Mouse (Mus musculus) c-Kit-positive CD71-negative TER-119-negative erythroid progenitor cells, embryonic 14.5 days (primary cell): ENCODE measurements around the gene Eif2b5.
"Not testable (repeated sequence)": the region's sequence is repeated elsewhere in the genome, so short reads cannot be mapped to it uniquely, and the experiment has no call there.

ENCODE experiments used
- DNase-seq: peaks from one replicate; pipeline ENCODE4 v3.0.0-alpha.2; 2013; ENCODE audit warnings: low read depth

Eif2b5 gene

DNA sequence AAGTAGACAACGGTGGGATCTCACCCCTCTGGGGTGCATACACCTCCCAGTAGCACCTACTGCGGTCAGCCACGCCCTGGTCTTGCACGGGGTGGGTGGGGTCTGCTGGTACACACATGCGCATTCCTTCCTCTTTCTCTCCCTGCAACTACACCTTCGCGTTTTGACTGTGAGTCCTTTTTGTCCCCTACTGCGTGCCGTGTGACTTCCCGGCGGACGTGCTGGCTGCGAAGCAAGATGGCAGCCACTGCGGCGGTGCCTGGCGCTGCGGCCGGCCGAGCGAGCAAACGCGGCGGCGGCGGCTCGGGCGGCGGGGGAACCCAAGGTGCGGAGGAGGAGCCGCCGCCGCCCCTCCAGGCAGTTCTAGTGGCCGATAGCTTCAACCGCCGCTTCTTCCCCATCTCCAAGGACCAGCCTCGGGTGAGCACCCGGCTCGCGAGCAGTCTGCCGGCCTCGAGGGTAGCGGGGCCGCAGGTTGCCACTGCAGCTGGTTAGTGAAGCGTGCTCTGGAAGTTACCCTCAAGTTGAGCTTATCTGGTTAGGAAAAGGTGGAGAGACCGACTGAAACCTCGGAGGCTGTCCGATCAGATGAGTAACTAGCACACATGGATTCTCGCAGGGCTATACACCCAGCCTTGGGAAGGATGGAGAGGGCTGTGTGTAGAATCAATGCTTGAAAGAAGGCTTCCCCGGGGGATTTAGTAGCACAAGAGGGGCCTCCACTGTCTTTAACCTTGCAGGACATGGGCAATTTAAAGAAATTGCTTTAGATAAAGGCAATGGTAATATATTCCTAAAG is at the start of gene Eif2b5:
TSS of gene Eif2b5 (plus strand) at position 141 of the 799 bp plus-strand sequence.
- DNase-seq, result peak; percentile 83

DNA sequence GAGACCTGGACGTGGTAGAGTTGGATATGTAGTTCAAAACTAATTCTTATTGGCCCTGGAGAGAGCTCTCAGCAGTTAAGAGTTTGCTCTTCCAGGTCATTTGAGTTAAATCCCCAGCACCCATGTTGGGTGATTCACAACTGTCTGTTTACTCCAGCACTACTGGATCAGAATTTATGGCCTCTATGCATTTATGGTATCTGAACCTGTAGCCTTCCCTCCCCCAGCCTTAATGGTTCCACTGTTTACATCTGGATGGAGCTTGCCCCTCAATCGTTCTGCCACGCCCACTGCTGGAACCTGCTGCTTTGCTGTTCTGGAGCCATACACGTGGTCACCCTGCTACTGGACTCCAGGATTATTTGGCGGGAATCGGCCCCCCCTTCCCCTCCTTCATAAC is 46.8 kb upstream of the Eif2b5 start:
- no peak for DNase-seq

DNA sequence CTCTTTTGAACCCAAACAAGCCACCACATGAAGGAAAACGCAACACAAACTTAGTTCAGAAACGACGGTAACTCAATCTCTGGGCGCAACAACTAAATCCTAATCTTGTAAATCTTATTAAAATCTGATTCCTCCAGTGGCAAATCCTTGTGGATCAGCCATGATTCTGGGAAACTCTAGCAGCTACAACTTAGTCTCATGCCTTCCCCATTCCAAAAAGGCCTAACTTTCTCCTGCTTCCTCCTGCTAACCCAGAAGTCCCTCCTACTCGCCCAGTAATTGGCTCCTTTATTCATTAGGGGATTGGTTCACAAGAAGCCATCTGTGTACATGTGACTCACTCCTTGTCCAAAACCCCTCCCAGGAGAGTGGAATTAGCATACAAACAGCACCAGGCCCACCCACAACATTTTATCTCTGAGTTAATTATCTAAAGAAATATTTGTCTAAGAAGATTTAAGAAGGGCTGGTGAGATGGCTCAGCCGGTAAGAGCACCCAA is 44.4 kb upstream of the Eif2b5 start:
- no peak for DNase-seq

DNA sequence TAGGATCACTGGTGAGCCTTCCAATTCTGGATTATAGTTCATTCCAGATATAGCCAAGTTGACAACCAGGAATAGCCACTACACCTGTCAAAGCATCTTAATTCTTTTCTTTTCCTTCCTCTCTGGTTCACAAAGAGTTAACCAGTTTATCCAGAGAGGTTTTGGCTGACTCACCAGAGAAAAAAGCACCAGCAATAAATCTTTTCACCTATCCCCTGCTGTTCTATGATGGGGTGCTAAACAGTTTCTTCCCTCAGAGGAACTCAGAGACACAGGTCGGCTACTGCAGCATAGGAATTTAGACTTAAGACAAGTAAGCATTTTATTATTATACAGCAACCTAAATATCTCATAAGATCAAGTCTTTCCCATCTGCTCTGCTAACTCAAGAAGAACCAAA is 42.5 kb upstream of the Eif2b5 start:
- DNase-seq, result no peak

DNA sequence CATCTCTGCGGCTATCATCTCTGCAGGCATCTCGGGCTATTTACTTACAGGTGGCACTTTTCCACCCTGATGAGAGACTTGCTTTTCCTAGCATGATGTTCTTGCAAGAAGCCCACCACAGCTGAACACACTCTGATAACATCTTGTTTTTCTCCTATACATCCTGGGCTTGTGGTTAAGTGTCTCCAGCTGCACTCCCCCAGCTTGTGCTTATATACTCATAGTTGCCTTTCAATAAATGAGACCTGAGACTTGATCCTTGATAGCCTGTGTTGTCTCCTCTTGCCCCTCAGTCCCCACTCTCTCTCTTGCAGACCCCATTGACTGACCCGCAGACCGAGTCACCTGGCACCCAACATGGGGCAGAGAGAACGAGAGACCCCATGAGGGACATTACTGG is 39.9 kb upstream of the Eif2b5 start:
- DNase-seq, result not testable (repeated sequence)

DNA sequence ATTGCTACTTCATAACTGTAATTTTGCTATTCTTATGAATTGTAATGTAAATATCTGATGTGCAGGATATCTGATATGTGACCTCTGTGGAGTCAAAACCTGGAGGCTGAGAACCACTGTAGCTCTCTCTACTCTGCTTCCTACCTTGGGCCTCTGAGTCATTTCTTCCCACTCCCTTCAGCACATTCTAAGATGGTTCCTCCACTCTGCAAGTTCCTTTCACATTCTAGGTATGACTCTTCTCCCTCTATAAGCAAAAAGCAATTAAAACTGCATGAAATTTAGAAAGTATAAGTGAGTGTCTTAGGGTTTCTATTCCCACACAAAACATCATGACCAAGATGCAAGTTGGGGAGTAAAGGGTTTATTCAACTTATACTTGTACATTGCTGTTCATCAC is 33.9 kb upstream of the Eif2b5 start:
- no peak for DNase-seq

DNA sequence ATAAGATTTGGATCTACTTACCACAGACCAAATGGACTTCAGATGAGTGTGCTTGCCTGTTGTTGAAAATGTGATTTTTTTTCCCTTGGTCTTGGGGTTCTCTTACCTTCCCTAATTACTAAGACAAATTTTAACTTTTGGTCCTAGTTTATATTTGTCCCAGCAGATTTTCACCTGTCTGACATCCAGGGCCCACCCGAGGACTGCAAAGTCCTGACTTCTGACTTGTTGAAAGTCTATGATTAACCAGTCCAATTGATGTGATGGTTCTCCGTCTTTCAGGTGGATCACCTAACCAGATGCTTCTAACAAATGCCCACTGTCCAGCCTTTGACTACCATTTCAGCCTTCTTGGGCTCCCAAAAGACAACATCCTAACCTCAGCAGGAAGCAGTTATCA is 27.6 kb upstream of the Eif2b5 start:
- DNase-seq, result no peak

DNA sequence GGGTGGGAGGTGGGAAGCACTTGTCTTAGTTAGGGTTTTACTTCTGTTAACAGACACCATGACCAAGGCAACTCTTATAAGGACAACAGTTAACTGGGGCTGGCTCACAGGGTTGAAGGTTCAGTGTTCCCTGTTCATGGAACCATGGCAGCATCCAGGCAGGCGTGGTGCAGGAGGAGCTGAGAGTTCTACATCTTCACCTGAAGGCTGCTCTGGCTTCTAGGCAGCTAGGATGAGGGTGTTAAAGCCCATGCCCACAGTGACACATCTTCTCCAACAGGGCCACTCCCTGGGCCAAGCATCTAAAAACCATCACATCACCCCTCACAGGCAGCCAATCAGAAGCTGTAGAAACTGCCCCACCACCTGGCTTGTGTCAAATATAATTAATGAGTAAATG is 26.9 kb upstream of the Eif2b5 start:
- DNase-seq, result no peak

DNA sequence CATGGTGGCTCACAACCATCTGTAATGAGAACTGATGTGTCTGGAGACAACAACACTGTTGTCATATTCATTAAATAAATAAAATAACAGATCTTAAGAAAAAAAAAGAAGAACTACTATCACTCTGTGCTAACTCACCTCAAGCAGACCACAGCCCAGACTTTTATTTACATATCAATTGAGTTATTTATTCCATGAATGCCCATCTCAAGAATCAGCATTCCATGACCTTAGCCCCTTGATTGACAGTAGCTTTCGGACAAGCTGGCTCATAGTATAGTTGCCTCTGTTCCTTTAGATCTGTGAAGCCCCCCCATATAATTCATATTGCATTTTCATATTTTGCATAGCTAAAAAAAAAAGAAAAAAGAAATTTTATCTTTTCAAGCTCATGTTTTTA is 24.9 kb upstream of the Eif2b5 start:
- no peak for DNase-seq

- no peak for DNase-seq
Observed at GRCm38 (mm10) chr16:20474211-20474610, 24.4 kb upstream of the Eif2b5 start.

- DNase-seq, result no peak
Observed at GRCm38 (mm10) chr16:20474786-20475185, 23.8 kb upstream of the Eif2b5 start.

- no peak for DNase-seq
Observed at GRCm38 (mm10) chr16:20475335-20475734, 23.3 kb upstream of the Eif2b5 start.

DNA sequence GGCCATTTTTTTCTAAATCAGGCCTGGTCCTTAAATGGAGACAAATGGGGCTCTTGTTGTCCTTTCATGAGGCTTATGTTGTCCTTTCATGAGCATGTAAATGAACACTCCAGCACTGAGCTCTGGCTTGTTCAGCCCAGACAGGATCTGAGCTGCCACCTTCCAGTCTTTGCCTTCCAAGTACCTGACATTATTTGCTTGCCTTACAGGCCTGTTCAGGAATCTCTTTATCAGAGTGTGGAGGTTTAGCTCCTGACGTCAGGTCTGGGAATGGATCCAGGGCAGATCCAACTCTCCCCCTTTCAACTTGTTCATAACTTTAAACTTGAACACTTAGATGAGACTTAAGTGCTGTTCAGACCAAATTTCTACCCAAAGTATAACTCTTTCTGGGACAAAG is 21.8 kb upstream of the Eif2b5 start:
- DNase-seq, result no peak

DNA sequence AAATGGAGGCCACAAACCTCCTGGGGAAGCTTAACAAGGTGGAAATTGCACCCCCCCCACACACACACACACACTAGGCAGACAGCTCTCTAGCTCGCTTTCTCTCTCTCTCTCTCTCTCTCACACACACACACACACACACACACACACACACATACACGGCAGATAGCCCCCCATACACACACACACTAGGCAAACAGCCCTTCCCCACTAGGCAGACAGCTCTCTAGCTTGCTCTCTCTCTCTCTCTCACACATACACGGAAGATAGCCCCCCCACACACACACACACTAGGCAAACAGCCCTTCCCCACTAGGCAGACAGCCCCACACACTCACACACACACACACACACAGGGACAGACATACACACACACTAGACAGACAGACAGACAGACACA is 21.3 kb upstream of the Eif2b5 start:
- DNase-seq, result no peak

GRCm38 (mm10) chr16:20478504-20478903 is 20.1 kb upstream of the Eif2b5 start:
- DNase-seq, result no peak

DNA sequence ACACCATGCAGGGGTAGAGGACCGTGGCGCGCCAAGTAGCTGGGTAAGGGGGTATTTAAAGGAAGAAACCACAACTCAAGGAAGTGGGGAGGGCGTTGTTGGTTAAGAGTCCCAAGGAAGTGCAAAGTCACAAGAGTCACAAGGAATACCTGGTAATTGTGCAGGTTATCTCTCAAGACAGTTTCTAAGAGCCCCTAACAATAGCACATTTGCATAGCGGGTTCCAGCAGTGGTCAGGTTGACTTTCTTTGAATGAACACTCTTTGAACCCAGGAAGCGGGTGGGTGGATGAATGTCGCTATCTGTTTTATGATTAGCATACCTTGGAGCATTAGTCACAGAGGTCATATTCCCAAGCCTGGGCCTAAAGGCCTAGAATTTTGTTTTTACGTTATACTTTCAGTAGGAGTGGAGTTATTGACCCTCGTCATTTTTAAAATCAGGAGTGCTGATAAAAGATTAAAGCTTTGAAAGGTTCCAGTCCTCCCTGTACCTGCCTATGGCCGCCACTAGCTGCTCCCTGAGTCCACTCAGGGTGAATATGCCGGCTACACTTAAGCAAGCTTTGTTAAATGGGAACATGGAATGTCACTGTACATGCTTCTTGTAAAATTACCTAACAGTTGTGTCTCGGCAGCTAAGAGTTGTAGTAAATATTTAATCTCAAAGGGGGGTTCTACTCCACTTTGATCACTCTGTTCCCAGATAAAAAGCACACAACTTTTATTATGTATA is 19.4 kb upstream of the Eif2b5 start:
- not testable (repeated sequence) for DNase-seq

DNA sequence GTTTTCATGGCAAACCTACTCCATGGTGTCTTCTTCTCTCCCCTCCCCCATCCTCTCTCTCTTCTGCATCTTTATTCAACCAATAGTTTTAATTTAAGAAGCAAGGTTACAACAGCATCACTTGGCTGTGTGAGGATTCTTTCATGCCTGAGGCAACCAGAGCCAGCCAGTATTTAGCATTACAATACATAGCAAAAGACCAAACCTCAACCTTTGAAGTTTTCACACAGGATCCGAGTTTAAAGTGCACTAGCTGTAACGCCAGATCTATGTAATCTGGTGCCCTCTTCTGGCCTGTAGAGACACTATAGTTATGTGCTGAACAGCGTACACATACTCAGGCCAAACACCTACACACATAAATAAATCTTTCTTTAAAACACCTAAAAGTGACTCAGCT is 18.5 kb upstream of the Eif2b5 start:
- no peak for DNase-seq

DNA sequence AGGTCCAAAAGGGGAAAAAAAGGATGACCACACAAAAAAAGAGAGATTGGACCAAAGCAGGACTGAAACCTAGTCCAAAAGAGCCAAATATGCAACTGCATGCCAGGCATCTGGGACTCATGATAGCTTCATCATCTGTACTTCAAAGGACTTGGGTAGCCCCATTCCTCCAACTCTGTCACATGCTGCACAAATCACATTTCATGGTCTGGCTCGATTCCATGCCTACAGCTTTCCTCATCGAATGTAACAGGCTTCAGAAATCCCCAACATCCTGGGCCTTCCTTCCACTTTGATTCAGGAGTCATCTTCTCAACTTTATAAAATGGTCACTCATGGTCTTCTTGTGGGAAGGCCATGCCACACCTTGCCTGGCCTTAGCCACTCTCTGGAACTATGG is 16.9 kb upstream of the Eif2b5 start:
- DNase-seq, result no peak

DNA sequence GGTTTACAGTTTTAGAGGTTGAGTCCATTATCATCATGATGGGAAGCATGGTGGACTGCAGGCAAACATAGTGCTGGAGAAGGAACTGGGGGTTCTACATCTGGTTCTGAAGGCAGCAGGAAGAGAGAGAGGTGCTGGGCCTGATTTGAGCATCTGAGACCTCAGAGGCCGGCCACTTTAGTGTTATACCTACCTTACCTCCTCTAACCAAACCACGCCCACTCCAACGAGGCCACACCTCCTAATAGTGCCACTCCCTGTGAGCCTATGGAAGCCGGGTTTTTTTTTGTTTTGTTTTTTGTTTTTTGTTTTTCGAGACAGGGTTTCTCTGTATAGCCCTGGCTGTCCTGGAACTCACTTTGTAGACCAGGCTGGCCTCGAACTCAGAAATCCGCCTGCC is 14.9 kb upstream of the Eif2b5 start:
- DNase-seq, result not testable (repeated sequence)

GRCm38 (mm10) chr16:20485061-20485460 is 13.6 kb upstream of the Eif2b5 start:
- DNase-seq, result no peak

DNA sequence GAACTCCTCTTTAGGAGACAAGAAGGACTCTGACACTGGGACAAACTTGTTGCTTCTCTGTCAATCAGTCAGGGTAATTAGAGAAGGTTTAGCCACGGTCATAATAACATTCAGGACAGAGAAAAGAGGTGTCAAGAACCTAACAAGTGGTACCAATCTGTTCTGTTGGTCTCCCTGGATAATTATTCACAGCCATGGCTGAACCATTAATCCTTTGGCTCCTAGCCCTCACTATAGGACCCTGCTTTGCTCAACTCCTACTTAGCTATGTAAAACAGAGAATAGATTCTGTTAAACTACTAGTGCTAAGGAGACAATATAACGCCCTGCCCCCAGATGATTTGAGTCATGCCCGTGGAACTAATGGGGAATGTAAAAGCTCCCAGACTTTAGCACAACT is 12.6 kb upstream of the Eif2b5 start:
- DNase-seq, result no peak

DNA sequence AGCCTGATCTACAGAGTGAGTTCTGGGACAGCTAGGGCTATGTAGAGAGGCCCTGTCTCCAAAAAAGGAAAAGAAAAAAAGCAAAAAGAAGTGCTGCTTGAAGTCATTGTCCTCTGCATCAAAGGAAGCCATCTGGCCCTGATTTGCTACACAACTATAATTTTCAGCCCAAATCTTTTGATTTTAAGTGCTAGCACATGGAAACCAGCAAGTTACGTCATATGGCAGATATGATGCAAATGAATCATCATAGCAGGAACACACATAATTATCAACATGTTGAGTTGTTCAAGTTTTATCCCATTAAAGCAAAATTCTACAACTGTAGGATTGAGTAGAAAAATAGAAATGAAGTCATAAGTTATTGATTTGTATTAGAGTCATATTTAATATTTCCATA is 10.5 kb upstream of the Eif2b5 start:
- no peak for DNase-seq

DNA sequence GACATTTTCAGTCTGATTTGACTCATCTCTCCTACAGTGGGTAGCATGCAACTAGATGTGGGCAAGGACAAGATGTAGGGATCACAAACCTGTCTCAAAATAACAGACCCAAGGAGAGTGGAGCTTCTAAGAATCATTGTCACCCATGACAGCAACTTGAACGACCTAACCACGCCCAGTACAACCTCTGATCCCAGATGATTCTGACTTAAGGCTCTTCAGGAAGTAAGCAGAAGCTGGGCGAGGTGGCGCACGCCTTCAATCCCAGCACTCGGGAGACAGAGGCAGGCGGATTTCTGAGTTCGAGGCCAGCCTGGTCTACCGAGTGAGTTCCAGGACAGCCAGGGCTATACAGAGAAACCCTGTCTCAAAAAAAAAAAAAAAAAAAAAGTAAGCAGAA is 9.9 kb upstream of the Eif2b5 start:
- DNase-seq, result not testable (repeated sequence)
